Mouse (Mus musculus) erythroblast, embryonic 14.5 days (primary cell): Measurements from ENCODE around the gene Clip2.

Source experiments
- GATA1 ChIP-seq: IDR thresholded peaks from 2 replicates; pipeline ENCODE4 v1.6.1; 2012; ENCODE audit warnings: low read length, inconsistent platforms, mixed read lengths
- TAL1 ChIP-seq: IDR thresholded peaks from 3 replicates; pipeline ENCODE4 v1.6.1; 2012; ENCODE audit warnings: low read length, inconsistent platforms, mixed read lengths

DNA sequence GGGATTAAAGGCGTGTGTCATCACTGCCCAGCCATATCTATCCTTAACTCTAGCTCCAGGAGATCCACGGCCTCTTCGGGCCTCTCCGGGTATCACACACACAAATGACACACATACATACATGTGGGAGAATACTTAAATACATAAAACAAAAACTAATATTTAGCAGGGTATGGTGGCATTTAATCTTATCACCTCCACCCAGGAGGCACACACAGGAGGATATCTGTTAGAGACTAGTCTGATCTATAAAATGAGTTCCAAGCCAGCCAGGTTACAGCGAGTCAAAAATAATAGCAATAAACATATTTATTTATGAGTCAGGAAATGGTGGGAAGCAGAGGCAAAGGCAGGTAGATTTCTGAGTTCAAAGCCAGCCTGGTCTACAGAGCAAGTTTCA, 23.6 kb upstream of the Clip2 start:
- TF ChIP-seq TAL1 (no peak), GATA1 (no peak)
